Mouse (Mus musculus): ENCODE data around the gene Tpra1. TPM values are rescaled to one million over a fixed set of nuclear protein-coding genes. Genes with fewer than 3 reads are reported as not detected.

Gene Tpra1
- polyA plus RNA-seq, 2 experiments, result 25.6 to 52.2 TPM

GRCm38 (mm10) chr6:88881334-88881733 is 20.7 kb upstream of the Tpra1 start:
- H3K36me3 ChIP-seq (replicated peaks; ENCODE audit: control insufficient read depth, insufficient read depth, low read depth), result peaks cover 54% of the 10 kb centered on the region

GRCm38 (mm10) chr6:88884195-88884594 is 17.9 kb upstream of the Tpra1 start:
- no peak overlapping the region for H3K9ac ChIP-seq (replicated peaks)
- DNase-seq (ENCODE audit: low read depth in 3 of 3, low spot score in 3 of 3) (no peak), ATAC-seq (ENCODE audit: insufficient read depth) (no peak)
- no peak overlapping the region for H3K4me3 ChIP-seq (ENCODE audit: insufficient read depth in 1 of 2, low read depth in 2 of 2, low read length in 2 of 2)
- H3K4me2 ChIP-seq (ENCODE audit: low read depth), result no peak overlapping the region
- no peaks in the 10 kb centered on the region for H3K4me1 ChIP-seq (replicated peaks; ENCODE audit: control insufficient read depth in 2 of 2, insufficient read depth in 2 of 2, low read length in 1 of 2)
- WGBS (ENCODE audit: insufficient replicate concordance), result 86% methylated on average over 10 of the region's 10 CpGs
- TF ChIP-seq EP300 (IDR thresholded peaks at IDR 0.05; ENCODE audit: low read depth) (no peak), CTCF (IDR thresholded peaks at IDR 0.05; ENCODE audit: low read depth) (no peak)
- H3K27me3 ChIP-seq (ENCODE audit: control insufficient read depth, insufficient read depth, low read length), result no peaks in the 10 kb centered on the region
- H3K9me3 ChIP-seq (ENCODE audit: control insufficient read depth, low read length), result no peaks in the 10 kb centered on the region
- H3K36me3 ChIP-seq (replicated peaks; ENCODE audit: control insufficient read depth, insufficient read depth, low read depth), result peaks cover 82% of the 10 kb centered on the region
- H3K27ac ChIP-seq, result no peak overlapping the region

More at GRCm38 (mm10) chr6:88881334-88881733, 20.7 kb upstream of the Tpra1 start:
- no peaks in the 10 kb centered on the region for H3K9me3 ChIP-seq (ENCODE audit: control insufficient read depth, low read length)
- no peak overlapping the region for H3K4me2 ChIP-seq (ENCODE audit: low read depth)
- H3K4me1 ChIP-seq (replicated peaks; ENCODE audit: control insufficient read depth in 2 of 2, insufficient read depth in 2 of 2, low read length in 1 of 2), result no peaks in the 10 kb centered on the region
- H3K27me3 ChIP-seq (ENCODE audit: control insufficient read depth, insufficient read depth, low read length), result peaks cover 5% of the 10 kb centered on the region
- no peak for TF ChIP-seq EP300 (IDR thresholded peaks at IDR 0.05; ENCODE audit: low read depth)
- no peak for TF ChIP-seq CTCF (IDR thresholded peaks at IDR 0.05; ENCODE audit: low read depth)
- no peak overlapping the region for H3K4me3 ChIP-seq (ENCODE audit: insufficient read depth in 1 of 2, low read depth in 2 of 2, low read length in 2 of 2)
- 86% methylated on average over 7 of the region's 7 CpGs for WGBS (ENCODE audit: insufficient replicate concordance)
- ATAC-seq (ENCODE audit: insufficient read depth), result no peak
- no peak for DNase-seq (ENCODE audit: low read depth in 3 of 3, low spot score in 3 of 3)
- no peak overlapping the region for H3K27ac ChIP-seq
- no peak overlapping the region for H3K9ac ChIP-seq (replicated peaks)

GRCm38 (mm10) chr6:88884690-88885089 is 17.4 kb upstream of the Tpra1 start:
- H3K4me3 ChIP-seq (ENCODE audit: insufficient read depth in 1 of 2, low read depth in 2 of 2, low read length in 2 of 2), result no peak overlapping the region
- H3K4me2 ChIP-seq (ENCODE audit: low read depth), result no peak overlapping the region
- no peaks in the 10 kb centered on the region for H3K9me3 ChIP-seq (ENCODE audit: control insufficient read depth, low read length)
- DNase-seq (ENCODE audit: low read depth in 3 of 3, low spot score in 3 of 3), result no peak
- H3K9ac ChIP-seq (replicated peaks), result no peak overlapping the region
- no peaks in the 10 kb centered on the region for H3K4me1 ChIP-seq (replicated peaks; ENCODE audit: control insufficient read depth in 2 of 2, insufficient read depth in 2 of 2, low read length in 1 of 2)
- no peaks in the 10 kb centered on the region for H3K27me3 ChIP-seq (ENCODE audit: control insufficient read depth, insufficient read depth, low read length)
- H3K36me3 ChIP-seq (replicated peaks; ENCODE audit: control insufficient read depth, insufficient read depth, low read depth), result peaks cover 87% of the 10 kb centered on the region
- ATAC-seq (ENCODE audit: insufficient read depth), result no peak
- TF ChIP-seq CTCF (IDR thresholded peaks at IDR 0.05; ENCODE audit: low read depth), result no peak
- no peak for TF ChIP-seq EP300 (IDR thresholded peaks at IDR 0.05; ENCODE audit: low read depth)
- WGBS (ENCODE audit: insufficient replicate concordance), result 93% methylated on average over 17 of the region's 17 CpGs
- no peak overlapping the region for H3K27ac ChIP-seq

- H3K36me3 ChIP-seq (replicated peaks; ENCODE audit: control insufficient read depth, insufficient read depth, low read depth), result peaks cover 94% of the 10 kb centered on the region
- 88% methylated on average over 12 of the region's 12 CpGs for WGBS (ENCODE audit: insufficient replicate concordance)
- no peak for TF ChIP-seq EP300 (IDR thresholded peaks at IDR 0.05; ENCODE audit: low read depth)
- no peak for TF ChIP-seq CTCF (IDR thresholded peaks at IDR 0.05; ENCODE audit: low read depth)
These were observed 16.2 kb upstream of the Tpra1 start for GRCm38 (mm10) chr6:88885644-88886416.

GRCm38 (mm10) chr6:88886417-88886967 is 15.6 kb upstream of the Tpra1 start:
- Histone ChIP-seq H3K9ac (replicated peaks) (no peak overlapping the region), H3K4me2 (ENCODE audit: low read depth) (no peak overlapping the region), H3K9me3 (ENCODE audit: control insufficient read depth, low read length) (no peaks in the 10 kb centered on the region), H3K4me1 (replicated peaks; ENCODE audit: control insufficient read depth in 2 of 2, insufficient read depth in 2 of 2, low read length in 1 of 2) (0 out of 4 replicates have a peak, but pooled peaks cover 0 to 4% of the 10 kb centered on the region in 2 experiments), H3K36me3 (replicated peaks; ENCODE audit: control insufficient read depth, insufficient read depth, low read depth) (peaks cover 99% of the 10 kb centered on the region), H3K27me3 (ENCODE audit: control insufficient read depth, insufficient read depth, low read length) (no peaks in the 10 kb centered on the region), H3K27ac (no peak overlapping the region), H3K4me3 (ENCODE audit: insufficient read depth in 1 of 2, low read depth in 2 of 2, low read length in 2 of 2) (no peak overlapping the region)
- WGBS (ENCODE audit: insufficient replicate concordance), result 82% methylated on average over 2 of the region's 2 CpGs
- no peak for TF ChIP-seq EP300 (IDR thresholded peaks at IDR 0.05; ENCODE audit: low read depth)
- TF ChIP-seq CTCF (IDR thresholded peaks at IDR 0.05; ENCODE audit: low read depth), result no peak
- ATAC-seq (ENCODE audit: insufficient read depth) (no peak), DNase-seq (ENCODE audit: low read depth in 3 of 3, low spot score in 3 of 3) (no peak)

More at GRCm38 (mm10) chr6:88885644-88886416, 16.2 kb upstream of the Tpra1 start:
- no peaks in the 10 kb centered on the region for H3K27me3 ChIP-seq (ENCODE audit: control insufficient read depth, insufficient read depth, low read length)
- no peaks in the 10 kb centered on the region for H3K9me3 ChIP-seq (ENCODE audit: control insufficient read depth, low read length)
- H3K4me3 ChIP-seq (ENCODE audit: insufficient read depth in 1 of 2, low read depth in 2 of 2, low read length in 2 of 2), result no peak overlapping the region
- ATAC-seq (ENCODE audit: insufficient read depth), result no peak
- DNase-seq (ENCODE audit: low read depth in 3 of 3, low spot score in 3 of 3), result no peak
- 0 out of 4 replicates have a peak, but pooled peaks cover 0 to 4% of the 10 kb centered on the region in 2 experiments for H3K4me1 ChIP-seq (replicated peaks; ENCODE audit: control insufficient read depth in 2 of 2, insufficient read depth in 2 of 2, low read length in 1 of 2)
- H3K4me2 ChIP-seq (ENCODE audit: low read depth), result no peak overlapping the region
- H3K27ac ChIP-seq, result no peak overlapping the region
- H3K9ac ChIP-seq (replicated peaks), result no peak overlapping the region
